Mouse (Mus musculus) liver, embryonic 15.5 days (tissue): ENCODE results near the gene Cntn5. TPM values are rescaled to one million over a fixed set of nuclear protein-coding genes. Genes with fewer than 3 reads are reported as not detected.

Source experiments
- ATAC-seq: fragments of 200-750 bp; cut with Nextera tagmentation; 2 replicates; pipeline ENCODE4 v1.8.0; 2017; ENCODE audit warnings: moderate number of reproducible peaks, mild to moderate bottlenecking, moderate library complexity; ENCODE audit not compliant: insufficient read depth
- H3K27ac ChIP-seq: fragments of 300-500 bp; sonication (generic); replicated peaks from 2 replicates; pipeline ENCODE4 v1.5.1; 2015; ENCODE audit warnings: mild to moderate bottlenecking, inconsistent platforms
- H3K27me3 ChIP-seq: fragments of 300-500 bp; sonication (generic); 2 replicates; pipeline ENCODE4 v1.6.1; 2015; ENCODE audit warnings: mild to moderate bottlenecking, inconsistent platforms
- H3K36me3 ChIP-seq: fragments of 300-500 bp; sonication (generic); replicated peaks from 2 replicates; pipeline ENCODE4 v1.6.1; 2015; ENCODE audit warnings: moderate library complexity, mild to moderate bottlenecking, inconsistent platforms
- H3K4me1 ChIP-seq: fragments of 300-500 bp; sonication (generic); replicated peaks from 2 replicates; pipeline ENCODE4 v1.6.1; 2015; ENCODE audit warnings: inconsistent platforms
- H3K4me2 ChIP-seq: fragments of 300-500 bp; sonication (generic); 2 replicates; pipeline ENCODE4 v1.6.1; 2015; ENCODE audit warnings: moderate library complexity, mild to moderate bottlenecking, inconsistent platforms
- H3K4me3 ChIP-seq: fragments of 300-500 bp; sonication (generic); replicated peaks from 2 replicates; pipeline ENCODE4 v1.5.1; 2015; ENCODE audit warnings: mild to moderate bottlenecking, inconsistent platforms
- H3K9ac ChIP-seq: fragments of 300-500 bp; sonication (generic); 2 replicates; pipeline ENCODE4 v1.6.1; 2015; ENCODE audit warnings: moderate library complexity, mild to moderate bottlenecking, inconsistent platforms
- H3K9me3 ChIP-seq: fragments of 300-500 bp; sonication (generic); replicated peaks from 2 replicates; pipeline ENCODE4 v1.6.1; 2016; ENCODE audit warnings: inconsistent platforms
- WGBS: fragments of 180-500 bp; shearing (Covaris S2); methylation state at CpG from one replicate; pipeline ENCODE4 v1.1.7; 2015; ENCODE audit warnings: mixed read lengths; ENCODE audit not compliant: insufficient replicate concordance; 5-methylcytosine and 5-hydroxymethylcytosine counted together
- polyA plus RNA-seq: library from polyadenylated mRNA; unstranded; fragments of >200 nt; fragmentation: Nextera tagmentation; extraction: Ambion mirVana; gene quantifications from 2 replicates; pipeline ENCODE4 v1.2.1, GENCODE M21; 2015

Gene Cntn5
- polyA plus RNA-seq, 1 experiment from 2014 or later = not detected

DNA sequence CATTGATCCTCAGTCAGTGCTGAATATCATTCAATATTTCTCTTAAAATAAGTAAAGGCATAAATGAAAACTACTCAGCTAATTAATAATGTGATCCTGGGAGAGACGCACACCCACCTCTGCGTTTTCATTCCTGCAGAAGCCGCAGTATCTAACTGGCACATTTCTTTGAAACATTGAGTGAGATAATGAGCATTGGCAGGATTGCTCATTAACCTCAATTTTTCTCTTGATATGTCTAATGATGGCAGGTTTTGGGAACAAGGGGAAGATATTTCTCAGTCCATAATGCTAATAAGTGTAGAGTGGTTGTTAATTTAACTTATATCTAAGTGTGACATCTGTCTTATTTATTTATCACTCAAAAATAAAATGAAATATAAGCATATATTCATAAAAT lies 734.0 kb downstream of the Cntn5 start:
- Histone ChIP-seq H3K9me3 (no peaks in the 10 kb centered on the region), H3K4me3 (no peak overlapping the region), H3K4me1 (no peaks in the 10 kb centered on the region), H3K4me2 (no peak overlapping the region), H3K36me3 (no peaks in the 10 kb centered on the region), H3K27me3 (no peaks in the 10 kb centered on the region), H3K9ac (no peak overlapping the region), H3K27ac (no peak overlapping the region)
- no peak for ATAC-seq
- 68% methylated on average over 3 of the region's 3 CpGs for WGBS

DNA sequence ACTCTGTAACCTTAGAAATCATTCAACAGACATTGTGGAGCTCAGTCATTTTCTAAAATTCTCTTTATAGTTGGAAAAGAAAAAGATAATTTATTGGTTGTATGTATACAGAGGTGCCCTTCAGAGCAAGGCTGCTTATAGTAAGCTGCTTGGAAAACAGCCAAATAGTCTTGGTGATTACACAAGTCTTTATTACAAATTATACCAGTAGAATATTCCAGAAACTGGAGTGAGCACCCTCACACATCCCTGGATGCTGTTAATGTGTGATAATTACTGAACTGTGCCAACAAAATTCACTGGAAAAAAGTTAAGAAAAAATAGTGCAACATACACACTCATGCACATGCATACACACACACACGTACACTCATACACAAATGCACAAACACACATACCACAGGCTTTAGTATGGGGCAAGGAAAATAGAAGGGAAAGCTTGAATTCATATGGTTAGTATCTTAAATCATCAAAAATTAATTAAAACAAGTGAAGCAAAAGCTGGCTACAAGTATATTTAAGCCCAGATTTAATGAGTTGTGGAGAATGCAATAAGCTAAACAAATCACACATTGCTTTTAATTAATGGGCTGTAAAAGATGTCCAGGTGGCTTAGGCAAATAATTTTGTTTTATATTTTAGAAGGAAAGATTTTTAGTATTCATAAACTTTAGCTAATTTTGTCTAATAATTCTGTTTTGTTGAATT lies 783.1 kb downstream of the Cntn5 start:
- Histone ChIP-seq H3K4me1 (no peaks in the 10 kb centered on the region), H3K27me3 (no peaks in the 10 kb centered on the region), H3K4me2 (no peak overlapping the region), H3K36me3 (no peaks in the 10 kb centered on the region), H3K9me3 (no peaks in the 10 kb centered on the region), H3K27ac (no peak overlapping the region), H3K4me3 (no peak overlapping the region), H3K9ac (no peak overlapping the region)
- ATAC-seq = no peak
- WGBS = 53% methylated on average over 1 of the region's 1 CpGs

DNA sequence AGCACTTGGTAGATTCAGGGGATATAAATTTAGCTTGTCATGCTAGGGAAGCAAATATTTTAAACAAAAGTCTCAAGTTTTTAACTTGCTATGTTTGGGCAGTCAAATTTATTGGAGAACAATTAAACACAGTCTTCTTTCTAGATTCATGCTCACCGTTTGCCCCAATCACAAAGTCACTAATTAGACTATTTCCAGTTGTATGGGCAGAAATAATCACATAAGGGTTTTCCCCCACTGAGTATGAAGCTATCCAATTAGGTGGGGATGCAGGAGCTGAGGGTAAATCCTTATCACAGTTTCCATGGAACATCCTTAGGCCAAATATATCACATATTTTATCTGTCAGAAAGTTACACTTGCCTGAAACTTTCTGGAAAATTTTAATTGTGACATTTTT lies 788.0 kb downstream of the Cntn5 start:
- Histone ChIP-seq H3K4me1 (no peaks in the 10 kb centered on the region), H3K9ac (no peak overlapping the region), H3K4me3 (no peak overlapping the region), H3K9me3 (no peaks in the 10 kb centered on the region), H3K36me3 (no peaks in the 10 kb centered on the region), H3K4me2 (no peak overlapping the region), H3K27ac (no peak overlapping the region), H3K27me3 (no peaks in the 10 kb centered on the region)
- no peak for ATAC-seq
- 39% methylated on average over 1 of the region's 1 CpGs for WGBS

DNA sequence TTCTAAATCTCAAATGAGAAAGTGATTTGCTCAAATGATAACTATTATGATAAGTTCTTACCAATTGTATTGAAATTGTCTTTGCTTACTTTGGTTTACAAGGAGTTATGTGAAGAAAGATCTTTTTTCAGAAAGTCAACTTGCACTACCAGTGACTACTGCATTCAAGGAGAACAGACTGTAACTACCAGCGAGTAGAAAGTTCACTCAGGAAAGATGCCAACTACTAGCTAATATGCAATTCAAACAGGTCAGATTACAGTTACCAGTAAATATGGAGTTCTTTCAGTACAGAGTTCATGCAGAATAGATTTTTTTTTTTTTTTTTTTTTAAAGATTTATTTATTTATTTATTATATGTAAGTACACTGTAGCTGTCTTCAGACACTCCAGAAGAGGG lies 795.4 kb downstream of the Cntn5 start:
- H3K4me3 ChIP-seq = no peak overlapping the region
- no peaks in the 10 kb centered on the region for H3K9me3 ChIP-seq
- no peak overlapping the region for H3K4me2 ChIP-seq
- H3K27me3 ChIP-seq = no peaks in the 10 kb centered on the region
- no peak overlapping the region for H3K27ac ChIP-seq
- ATAC-seq = no peak
- 63% methylated on average over 1 of the region's 1 CpGs for WGBS
- no peaks in the 10 kb centered on the region for H3K4me1 ChIP-seq
- H3K36me3 ChIP-seq = no peaks in the 10 kb centered on the region
- H3K9ac ChIP-seq = no peak overlapping the region

DNA sequence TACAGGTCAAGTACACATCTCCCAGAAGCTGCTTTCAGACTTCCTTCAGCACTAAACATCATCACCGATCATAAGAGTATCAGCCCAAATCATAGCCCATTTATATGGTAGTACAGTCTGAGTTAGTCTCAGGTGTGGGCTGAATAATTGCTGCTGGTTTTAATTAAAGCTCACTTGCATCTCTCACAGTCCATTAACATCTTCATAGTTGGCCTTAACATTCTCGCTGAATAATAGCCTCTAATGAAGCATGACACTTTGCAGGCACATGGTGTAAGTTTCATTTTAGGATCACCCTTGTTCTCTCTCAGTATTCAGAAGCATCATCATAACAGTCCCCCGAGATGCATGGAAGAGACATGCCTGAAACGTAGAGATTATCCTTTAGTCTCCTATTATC lies 796.7 kb downstream of the Cntn5 start:
- H3K9ac ChIP-seq = no peak overlapping the region
- H3K4me1 ChIP-seq = no peaks in the 10 kb centered on the region
- no peaks in the 10 kb centered on the region for H3K36me3 ChIP-seq
- no peak overlapping the region for H3K4me3 ChIP-seq
- no peak overlapping the region for H3K27ac ChIP-seq
- H3K4me2 ChIP-seq = no peak overlapping the region
- no peaks in the 10 kb centered on the region for H3K9me3 ChIP-seq
- no peaks in the 10 kb centered on the region for H3K27me3 ChIP-seq
- ATAC-seq = no peak
- WGBS = 55% methylated on average over 4 of the region's 4 CpGs

DNA sequence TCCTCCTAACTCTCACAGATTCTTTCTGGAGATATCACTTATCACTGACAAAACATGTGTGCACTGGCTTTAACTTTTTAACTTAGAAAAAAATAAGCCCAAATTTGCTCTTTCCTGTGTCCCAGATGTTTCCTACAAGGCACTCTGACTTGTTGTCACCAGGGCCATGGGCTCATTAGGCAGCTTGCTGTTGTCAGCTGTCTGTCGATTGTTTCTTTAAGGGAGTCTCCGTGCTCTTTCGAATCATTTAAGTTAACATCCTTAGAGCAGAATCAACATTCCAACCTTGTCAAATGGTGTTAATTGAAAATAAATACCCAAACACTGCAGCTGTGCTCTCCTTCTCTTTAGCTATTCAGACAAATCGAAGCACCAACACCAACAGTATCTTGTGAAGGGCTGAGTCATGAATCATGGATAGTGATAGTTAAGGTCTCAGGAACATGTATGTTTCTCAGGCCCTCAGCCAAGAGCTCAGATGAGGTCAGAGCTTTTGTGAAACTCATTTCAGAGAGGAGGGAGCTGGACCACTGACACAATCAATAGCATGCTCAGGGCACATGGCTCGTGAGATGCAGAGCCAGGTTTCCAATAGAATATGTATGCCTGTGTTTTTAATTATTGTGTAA lies 802.6 kb downstream of the Cntn5 start:
- Histone ChIP-seq H3K9ac (no peak overlapping the region), H3K4me2 (no peak overlapping the region), H3K27ac (no peak overlapping the region), H3K4me1 (no peaks in the 10 kb centered on the region), H3K4me3 (no peak overlapping the region), H3K27me3 (no peaks in the 10 kb centered on the region), H3K36me3 (no peaks in the 10 kb centered on the region), H3K9me3 (no peaks in the 10 kb centered on the region)
- no peak for ATAC-seq
- 24% methylated on average over 5 of the region's 5 CpGs for WGBS

DNA sequence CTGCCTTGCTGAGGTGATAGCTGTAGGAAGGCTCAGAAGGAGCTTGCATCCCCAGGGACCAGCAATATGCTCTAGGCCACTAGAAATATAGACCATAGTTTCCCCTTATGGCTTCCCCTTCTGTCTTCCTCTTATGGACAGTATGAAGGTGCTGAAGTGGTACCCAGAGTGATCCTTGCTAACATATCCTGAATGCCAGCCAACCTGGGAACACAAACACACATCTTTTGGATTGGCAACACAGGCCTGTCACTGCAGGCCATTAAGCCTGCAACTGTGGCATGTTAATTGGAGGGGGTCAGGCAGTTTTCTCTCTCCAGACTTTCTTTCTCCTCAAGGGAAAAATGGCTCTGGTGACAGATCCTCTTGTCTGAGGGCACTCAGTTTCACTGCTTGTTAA lies 828.3 kb downstream of the Cntn5 start:
- H3K27me3 ChIP-seq = no peaks in the 10 kb centered on the region
- no peak overlapping the region for H3K27ac ChIP-seq
- H3K4me3 ChIP-seq = no peak overlapping the region
- H3K9ac ChIP-seq = no peak overlapping the region
- H3K36me3 ChIP-seq = no peaks in the 10 kb centered on the region
- no peak overlapping the region for H3K4me2 ChIP-seq
- no peaks in the 10 kb centered on the region for H3K9me3 ChIP-seq
- no peak for ATAC-seq
- no peaks in the 10 kb centered on the region for H3K4me1 ChIP-seq

DNA sequence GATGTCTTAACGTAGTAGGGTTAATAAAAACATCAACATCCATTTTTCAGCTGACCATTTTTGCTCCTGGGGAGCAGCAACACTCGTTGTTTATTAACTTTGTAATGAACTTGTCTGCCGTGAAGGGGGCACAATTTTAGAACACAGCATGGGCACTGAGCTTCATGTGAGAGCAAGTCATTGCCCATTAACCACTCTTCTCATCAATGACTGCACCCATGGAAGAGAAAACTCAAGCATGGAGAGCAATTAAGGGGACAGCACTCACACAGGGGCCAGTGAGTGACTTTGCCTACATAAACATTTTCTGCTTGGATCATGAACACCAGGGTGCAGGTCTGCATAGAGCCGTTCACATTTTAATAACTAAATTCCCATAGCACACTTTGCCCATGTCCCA lies 831.2 kb downstream of the Cntn5 start:
- no peak for ATAC-seq
- WGBS = 53% methylated on average over 4 of the region's 4 CpGs
- Histone ChIP-seq H3K4me1 (no peaks in the 10 kb centered on the region), H3K9me3 (no peaks in the 10 kb centered on the region), H3K27ac (no peak overlapping the region), H3K4me2 (no peak overlapping the region), H3K36me3 (no peaks in the 10 kb centered on the region), H3K4me3 (no peak overlapping the region), H3K9ac (no peak overlapping the region), H3K27me3 (no peaks in the 10 kb centered on the region)

DNA sequence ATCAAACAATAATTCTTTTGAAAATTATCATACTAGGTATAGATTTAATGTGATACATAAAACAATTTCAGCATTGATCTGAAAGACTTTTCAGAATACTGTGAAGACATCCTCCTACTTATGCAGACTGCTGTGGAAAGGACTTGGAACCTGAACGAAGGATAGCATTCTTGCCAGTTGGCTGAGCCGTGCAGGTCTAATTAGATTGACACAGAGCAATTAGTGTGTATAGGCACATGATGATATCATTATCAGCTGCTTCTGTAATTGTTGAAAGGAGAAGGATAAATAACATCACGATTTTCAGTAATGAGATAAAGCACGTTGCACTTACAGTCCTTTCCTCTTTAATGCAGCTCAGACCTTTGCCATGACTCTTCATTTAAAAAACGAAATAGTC lies 831.7 kb downstream of the Cntn5 start:
- Histone ChIP-seq H3K27me3 (no peaks in the 10 kb centered on the region), H3K27ac (no peak overlapping the region), H3K9ac (no peak overlapping the region), H3K36me3 (no peaks in the 10 kb centered on the region), H3K4me3 (no peak overlapping the region), H3K4me1 (no peaks in the 10 kb centered on the region), H3K4me2 (no peak overlapping the region), H3K9me3 (no peaks in the 10 kb centered on the region)
- ATAC-seq = no peak
- 47% methylated on average over 5 of the region's 5 CpGs for WGBS

DNA sequence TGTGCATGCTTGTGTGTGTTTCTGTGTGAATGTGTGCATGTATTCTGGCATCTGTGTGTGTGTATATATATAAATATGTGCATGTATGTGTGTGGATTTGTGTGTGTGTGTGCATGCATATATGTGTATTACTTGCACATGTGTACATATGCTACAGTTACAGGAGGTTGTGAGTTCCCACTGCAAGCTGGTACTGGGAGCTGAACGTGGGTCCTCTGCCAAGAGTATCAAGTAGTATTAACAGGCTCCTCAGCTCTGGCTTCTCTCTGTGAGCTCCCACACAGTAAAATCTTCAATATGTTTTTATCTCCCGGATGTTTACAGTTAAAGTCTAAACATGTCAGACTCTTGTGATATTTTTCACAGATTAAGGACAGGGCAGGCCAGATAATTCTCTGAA lies 833.3 kb downstream of the Cntn5 start:
- WGBS = 39% methylated on average over 2 of the region's 2 CpGs
- ATAC-seq = no peak
- Histone ChIP-seq H3K4me3 (no peak overlapping the region), H3K9me3 (no peaks in the 10 kb centered on the region), H3K27me3 (no peaks in the 10 kb centered on the region), H3K9ac (no peak overlapping the region), H3K36me3 (no peaks in the 10 kb centered on the region), H3K4me2 (no peak overlapping the region), H3K27ac (no peak overlapping the region), H3K4me1 (no peaks in the 10 kb centered on the region)

DNA sequence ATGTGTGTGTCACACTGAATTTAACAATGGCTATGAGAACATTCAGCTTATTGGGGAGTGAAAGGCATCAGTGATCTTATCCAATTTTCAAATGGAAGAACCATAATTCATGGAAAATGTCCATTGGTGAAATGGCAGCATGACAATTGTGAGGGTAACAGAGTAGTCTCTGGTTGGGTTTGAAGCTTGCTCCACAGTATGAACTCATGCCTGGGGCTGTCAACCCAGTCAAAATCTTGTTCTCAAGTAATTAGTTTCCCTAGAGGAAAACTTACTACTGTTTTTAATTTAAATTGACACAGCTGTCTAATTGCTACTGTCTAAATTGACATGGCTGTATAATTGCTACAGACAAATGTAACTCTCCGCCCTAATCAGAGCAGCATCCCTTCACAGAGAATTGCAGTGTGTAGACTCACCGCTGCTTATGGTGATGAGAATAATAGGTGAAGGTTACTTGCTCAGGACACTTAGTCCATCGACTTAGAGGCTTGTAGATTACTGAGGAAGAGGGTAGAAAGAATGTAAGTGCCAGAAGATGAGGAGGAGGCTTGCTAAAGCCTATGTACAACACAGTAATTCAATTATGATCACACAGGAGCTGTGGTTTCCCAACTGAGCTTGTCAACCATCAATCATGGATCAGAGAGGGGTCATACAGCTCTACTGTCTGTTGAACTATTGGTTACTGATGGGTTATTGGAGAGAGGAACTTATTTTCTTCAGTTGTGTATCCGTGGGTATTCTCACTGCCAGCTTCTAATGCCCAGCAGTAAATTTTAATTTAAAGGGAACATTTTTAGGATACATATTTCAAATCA lies 859.4 kb downstream of the Cntn5 start:
- H3K36me3 ChIP-seq = no peaks in the 10 kb centered on the region
- H3K27ac ChIP-seq = no peak overlapping the region
- no peaks in the 10 kb centered on the region for H3K4me1 ChIP-seq
- no peak overlapping the region for H3K4me3 ChIP-seq
- H3K4me2 ChIP-seq = no peak overlapping the region
- no peaks in the 10 kb centered on the region for H3K27me3 ChIP-seq
- ATAC-seq = no peak
- 52% methylated on average over 4 of the region's 4 CpGs for WGBS
- no peaks in the 10 kb centered on the region for H3K9me3 ChIP-seq
- H3K9ac ChIP-seq = no peak overlapping the region
